Mouse (Mus musculus) ovary, postnatal 10 days (tissue): Measurements from ENCODE around the gene Gm5134.

Source experiments
- DNase-seq: peaks from one replicate; pipeline ENCODE4 v3.0.0; 2022; ENCODE audit warnings: low spot score

Gm5134 gene

DNA sequence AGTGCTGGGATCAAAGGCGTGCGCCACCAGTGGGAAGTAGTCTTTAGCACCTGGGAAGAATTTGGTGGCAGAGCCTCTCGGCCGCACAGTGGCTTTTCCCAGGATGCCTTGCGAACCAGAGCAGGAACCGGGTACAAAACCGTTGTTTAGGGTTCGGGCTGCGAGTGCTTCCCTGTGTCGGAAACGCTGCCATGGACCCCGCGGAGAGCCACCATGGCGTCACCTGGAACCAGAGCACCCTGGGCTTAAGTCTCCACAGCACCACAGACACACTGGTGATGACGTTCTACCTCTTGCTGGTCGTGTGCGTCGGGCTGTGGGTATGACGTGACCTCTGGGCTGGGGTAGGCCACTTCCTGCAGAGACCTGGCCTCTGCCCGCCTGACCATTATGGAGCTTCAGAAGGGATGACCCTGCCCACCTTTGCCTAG, at the start of gene Gm5134:
Gene Gm5134 (plus strand): TSS at position 134 of the 431 bp plus-strand sequence.
- no peak for DNase-seq

DNA sequence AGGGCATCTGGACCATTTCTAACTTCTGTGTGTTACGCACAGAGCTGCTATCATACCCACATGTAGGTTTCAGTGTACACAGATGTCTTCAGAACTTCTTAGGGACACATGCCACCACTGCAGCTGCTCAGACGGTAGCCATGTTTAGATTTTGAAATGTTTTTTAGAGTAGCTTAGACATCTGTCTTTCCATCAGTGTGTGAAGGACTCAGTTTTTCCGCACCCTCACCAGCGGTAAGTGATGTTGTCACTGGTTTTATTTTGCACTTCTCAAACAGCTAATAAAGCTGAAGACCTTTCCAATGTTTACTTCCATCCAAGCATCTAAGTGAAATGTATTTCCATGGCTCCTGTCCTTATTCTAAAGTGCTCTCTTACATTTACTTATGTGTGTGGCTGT, 47.4 kb upstream of the Gm5134 start:
- DNase-seq, result no peak

DNA sequence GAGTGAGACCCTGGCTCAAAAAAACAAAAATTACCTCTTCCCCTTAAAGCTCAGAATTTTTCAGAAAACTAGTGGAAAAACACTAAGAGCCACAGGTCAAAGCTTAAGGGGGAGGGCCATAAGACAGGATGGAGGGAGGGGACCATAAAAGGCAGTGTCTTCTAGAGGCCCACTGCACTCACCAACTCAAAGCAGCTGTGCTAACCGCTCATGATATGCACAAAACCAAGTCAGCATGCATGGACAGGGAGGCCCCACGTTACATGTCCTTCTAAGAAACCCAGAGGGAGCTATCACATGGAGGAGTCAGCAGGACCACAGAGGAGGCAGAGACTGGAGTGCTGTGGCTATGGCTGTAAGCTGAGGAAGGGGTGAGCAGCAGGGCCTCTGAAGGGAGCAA, 43.6 kb upstream of the Gm5134 start:
- DNase-seq, result no peak

DNA sequence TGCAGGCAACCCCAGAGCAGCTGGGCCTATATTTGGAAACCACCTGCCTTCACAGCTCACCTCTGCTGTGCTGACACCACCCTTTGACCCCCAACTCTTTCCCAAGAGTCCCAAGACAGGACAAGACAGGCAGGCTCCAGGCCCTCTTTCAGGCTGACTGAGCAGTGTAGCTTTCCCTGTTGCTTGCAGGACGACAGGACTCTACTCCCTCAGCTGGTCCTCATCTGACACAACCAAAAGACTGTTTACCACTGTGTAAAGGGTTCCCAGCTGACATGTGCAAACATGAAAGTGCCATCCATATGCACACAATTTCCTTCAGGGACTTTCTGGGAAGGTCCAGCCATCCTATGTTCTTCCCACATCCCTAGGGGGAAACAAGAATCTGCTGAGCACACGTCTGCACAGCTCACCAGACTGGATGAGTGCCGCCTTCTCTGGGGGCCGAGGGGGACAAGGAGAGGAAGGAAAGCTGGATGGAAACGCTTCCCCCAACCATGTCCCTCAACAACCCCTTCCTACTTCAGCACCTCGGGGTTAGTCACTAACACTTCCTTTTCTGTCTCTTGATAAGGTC, 41.2 kb upstream of the Gm5134 start:
- no peak for DNase-seq

DNA sequence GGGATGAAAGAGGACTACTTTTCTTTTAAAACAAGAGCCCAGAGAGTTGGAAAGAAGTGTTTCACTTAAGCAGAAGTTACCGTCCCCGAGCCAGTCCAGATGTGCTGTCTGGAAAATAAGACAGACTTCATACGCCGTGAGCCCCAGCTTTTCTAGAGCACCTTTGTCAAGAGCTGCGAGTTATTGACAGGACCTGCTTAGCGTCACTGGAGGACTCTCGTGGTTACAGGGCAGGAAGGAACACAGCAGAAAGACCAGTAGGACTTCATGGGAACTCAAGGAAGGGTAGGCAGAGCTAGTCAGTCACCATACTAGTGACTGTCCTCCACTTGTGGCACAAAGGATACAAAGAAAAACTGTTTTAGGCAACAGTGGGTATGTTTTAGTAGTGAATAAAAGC, 38.8 kb upstream of the Gm5134 start:
- no peak for DNase-seq

DNA sequence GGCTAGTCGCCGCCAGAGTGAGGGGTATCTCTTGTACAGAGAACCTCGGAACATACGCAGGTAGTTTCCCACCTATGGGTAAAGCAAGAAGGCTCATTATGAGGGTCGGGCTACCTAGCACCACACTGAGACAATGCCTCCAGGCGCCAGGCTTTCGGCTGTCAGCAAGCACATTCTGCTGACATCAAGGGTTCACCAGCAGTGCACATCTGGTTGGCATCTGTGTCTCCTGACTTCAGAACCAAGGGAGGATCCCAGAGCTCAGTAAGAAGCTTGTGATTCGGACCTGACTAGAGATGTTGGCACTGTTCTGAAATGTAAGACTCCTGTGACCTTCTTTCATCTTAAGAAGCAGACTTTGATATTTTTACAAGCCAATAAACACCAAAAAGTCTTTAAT, 37.5 kb upstream of the Gm5134 start:
- DNase-seq, result no peak

DNA sequence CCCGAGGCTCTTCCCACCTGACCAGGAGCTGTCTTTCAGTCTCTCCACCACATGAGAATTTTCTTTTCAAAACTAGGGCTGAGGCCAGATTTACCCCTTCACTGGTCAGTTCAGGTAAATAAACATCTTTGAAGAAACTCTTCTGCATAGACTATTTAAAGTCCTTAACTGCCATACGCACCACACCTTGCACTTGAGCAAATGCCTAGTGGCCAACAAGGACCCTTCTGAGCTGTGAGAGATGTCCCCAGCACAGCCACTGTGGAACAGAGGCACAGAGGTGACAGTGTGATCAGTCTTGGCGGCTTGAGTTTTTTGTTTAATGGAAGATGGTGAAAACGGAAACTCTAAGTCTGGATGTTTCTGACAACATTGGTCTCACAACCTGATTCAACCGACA, 35.3 kb upstream of the Gm5134 start:
- no peak for DNase-seq

DNA sequence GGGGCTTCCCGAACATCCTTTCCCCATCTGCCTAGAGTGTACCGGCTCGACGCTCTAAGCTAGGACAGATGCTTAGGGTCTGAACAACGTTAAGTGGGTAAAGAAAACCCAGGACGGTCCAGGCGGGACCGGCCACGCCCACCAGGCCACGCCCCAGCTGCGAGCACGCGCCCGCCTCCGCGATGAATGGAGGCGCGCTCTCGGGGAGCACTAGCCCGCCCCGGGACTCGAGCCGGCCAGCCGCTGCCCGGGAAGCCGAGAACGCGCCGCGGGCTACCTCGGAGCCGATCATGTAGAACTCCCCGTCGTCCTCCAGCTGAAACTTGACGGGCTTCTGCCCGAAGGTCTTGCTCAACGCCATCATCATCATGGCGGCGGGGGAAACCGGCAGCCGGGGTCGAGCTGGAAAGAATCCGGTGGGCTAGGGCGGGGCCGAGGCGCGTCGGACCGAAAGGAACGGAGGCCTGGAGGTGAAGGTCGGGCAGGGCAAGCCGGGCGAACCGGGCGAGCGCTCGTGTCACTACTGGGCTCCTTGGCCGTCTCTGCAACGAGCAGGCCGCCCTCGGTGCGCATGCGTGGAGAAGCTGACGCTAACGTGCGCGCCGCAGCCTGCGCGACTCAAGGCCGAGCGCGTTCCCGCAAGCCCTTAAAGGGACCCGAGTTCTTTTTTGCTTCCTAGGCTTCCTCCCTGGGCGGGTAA, 33.1 kb upstream of the Gm5134 start, which contains the start of gene Smarcb1:
Gene Smarcb1 (minus strand): TSS at position 592 of the 700 bp plus-strand sequence.
- peak; percentile 91 for DNase-seq

DNA sequence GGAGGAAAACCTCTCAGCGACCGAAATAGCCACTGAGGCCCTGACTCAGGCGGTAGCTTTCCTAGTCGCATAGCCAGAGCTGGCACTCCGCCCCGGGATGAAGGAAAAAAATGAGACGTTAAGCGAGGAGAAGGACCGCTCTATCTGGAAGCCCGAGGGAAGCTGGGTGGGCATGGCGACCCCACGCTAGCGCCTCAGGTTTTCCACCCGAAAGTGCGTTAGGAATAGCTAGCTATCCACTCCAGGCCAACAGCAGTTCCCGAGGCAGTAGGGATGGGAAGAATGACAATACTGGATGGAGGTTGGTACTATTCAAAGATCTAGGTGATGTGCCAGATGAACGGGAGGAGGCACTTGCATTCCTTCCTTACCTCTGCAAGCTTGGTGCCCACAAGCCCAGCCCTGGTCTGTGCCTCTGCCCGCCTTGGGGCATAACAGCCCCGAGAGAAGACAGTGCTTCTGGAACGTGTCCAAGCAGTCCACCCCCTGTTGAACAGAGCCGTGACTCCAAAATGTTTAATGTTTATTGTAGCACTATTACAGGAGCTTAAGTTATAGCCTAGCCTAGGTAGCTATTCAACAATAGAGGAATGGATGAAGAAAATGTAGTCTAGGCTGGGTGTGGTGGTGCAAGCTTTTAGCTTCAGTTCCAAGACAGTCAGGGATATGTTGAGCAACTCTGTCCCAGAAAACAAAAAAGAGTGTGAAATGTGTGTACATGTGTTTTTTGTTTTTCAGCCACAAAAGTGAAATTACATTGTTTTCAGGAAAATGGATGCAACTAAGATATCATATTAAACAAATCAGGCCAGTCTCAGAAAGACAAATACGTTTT, 32.4 kb upstream of the Gm5134 start:
- no peak for DNase-seq

DNA sequence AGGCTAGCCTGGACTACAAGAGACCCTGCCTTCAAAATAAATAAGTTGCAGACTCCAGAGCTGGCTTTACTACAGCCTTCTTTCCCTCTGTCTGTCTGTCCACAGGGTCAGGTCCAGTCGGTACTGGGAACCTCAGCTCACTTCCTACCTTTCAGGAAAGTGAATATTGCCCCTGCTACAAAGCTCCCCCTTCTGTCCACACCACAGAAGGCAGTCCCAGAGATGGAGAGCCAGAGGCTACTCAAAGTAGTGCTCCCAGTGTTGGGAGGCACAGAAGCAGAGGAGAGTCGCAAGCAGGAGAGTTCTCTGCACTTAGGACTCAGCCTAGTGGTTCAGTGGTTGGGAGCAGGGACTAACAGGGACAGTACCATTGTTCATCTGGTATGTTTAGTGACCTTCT, 30.0 kb upstream of the Gm5134 start:
- DNase-seq, result no peak

DNA sequence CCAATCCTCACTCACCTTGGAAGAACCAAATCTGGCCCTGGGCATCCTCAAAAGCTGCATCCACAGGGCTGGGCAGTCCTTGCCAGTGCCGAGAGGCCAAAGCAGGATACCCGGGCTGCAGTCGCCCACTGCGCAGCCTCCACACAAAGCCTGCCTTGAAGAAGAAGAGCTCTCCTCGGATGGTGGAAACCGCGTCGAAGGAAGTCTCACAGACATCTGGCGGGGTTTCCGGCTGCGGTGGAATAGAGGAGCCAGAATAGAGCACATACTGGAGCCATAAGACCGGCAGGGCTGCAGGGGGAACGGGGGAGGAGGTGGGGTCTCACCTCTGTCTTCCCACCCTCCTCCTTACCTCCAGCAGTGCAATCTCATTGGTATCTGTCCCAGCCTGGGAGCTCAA, 27.9 kb upstream of the Gm5134 start:
- no peak for DNase-seq

DNA sequence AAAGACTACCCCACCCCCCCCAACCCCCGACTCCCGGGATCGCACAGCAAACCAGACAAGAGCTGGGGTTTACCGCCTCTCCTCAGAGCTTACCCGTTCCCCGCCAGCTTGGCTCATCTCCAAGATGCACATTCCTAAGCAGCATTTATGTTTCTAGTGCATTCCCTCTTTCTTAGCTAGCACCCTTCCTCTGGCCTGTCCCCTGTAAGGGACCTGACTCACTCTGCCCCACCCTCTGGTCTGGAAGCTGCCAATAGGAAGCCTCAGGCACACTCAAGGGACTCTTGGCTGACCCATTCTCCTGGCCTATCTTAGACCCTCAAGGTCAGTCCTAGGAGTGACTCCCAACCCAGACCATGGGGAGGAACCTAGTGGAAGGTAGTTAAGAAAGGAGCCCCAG, 24.0 kb upstream of the Gm5134 start:
- DNase-seq, result no peak

DNA sequence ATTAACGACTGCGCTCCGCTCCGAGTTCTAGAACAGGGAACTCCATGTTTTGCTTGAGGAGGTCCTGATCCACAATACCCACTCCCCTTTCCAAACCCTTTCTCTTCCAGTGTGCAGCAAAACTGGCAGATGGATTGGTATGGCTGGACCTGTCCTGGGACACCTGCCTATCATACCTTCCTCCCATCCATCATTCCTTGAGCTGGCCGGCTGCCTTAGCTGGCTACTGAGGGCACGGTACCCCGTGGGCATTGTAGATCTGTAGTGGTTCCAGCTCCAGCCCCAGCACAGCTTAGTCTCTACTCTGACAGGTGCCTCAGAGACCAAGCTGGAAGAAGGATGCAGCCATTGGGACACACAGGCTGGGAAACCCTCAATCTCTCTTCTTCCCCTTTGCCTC, 23.0 kb upstream of the Gm5134 start:
- DNase-seq, result no peak

DNA sequence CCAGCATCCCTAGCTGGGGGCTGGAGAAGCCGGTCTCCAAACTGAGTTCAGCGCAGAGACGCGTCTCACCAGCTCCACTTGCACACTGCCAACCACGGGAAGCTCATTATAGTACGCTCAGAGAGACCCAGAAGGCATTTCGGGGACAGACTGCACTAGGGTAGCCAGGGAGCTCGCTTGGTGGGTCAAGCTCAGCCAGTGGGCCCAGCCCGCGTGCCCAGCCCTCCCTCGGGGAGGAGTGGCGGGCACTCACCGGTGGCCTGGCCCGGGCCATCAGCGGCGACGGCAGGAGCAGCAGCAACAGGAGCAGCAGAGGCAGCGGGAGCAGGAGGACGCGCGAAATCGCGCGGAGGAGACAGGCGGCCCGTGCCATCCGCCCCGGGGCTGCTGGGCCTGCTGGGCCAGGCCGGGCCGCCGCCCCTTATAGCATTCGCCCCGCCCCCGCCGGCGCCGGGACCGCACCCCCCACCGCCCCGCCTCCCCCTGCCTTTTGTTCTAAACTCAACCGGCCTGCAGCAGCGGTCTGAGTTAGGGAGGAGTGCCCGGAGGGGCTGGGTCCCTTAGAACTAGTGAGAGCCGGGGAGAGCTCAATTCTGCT, 22.1 kb upstream of the Gm5134 start:
- DNase-seq, result peak; percentile 60

DNA sequence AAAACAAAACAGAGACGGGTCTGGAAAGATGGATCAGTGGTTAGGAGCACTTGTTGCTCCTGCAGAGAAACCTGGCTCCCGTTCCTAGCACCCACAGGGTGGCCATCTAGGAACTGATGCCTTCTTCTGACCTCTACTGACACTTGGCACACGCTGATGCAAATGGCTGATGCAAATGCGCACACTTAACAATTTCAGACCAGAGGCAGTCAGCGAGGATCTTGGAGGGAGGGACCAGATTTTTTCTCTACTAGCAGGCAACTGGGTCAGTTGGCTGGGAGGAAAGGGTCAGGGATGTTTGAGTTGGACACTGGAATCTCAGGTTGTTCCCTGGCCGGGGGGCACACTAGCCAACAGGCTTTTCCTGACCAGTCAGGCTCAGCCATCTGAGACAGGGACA, 21.4 kb upstream of the Gm5134 start, which contains the start of gene Chchd10:
Gene Chchd10 (plus strand): TSS at position 240 of the 400 bp plus-strand sequence.
- DNase-seq, result no peak

DNA sequence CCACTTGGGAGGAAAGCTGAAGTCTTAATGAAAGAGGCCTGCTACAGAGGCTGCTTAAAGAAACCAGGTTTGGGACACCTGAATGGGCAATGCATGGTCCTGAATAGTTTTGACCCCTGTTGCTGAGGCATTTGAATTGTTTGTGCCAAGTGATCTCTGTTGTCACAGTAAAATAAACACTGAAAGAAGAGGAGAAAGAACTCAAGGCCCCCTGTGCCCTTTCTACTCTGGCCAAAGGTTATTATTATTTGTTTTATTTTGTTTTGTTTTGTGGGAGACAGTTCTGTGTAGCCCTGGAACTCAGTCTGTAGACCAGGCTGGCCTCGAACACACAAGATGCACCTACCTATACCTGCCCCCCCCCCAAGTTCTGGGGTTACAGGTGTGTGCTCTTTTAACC, 19.3 kb upstream of the Gm5134 start:
- DNase-seq, result no peak

DNA sequence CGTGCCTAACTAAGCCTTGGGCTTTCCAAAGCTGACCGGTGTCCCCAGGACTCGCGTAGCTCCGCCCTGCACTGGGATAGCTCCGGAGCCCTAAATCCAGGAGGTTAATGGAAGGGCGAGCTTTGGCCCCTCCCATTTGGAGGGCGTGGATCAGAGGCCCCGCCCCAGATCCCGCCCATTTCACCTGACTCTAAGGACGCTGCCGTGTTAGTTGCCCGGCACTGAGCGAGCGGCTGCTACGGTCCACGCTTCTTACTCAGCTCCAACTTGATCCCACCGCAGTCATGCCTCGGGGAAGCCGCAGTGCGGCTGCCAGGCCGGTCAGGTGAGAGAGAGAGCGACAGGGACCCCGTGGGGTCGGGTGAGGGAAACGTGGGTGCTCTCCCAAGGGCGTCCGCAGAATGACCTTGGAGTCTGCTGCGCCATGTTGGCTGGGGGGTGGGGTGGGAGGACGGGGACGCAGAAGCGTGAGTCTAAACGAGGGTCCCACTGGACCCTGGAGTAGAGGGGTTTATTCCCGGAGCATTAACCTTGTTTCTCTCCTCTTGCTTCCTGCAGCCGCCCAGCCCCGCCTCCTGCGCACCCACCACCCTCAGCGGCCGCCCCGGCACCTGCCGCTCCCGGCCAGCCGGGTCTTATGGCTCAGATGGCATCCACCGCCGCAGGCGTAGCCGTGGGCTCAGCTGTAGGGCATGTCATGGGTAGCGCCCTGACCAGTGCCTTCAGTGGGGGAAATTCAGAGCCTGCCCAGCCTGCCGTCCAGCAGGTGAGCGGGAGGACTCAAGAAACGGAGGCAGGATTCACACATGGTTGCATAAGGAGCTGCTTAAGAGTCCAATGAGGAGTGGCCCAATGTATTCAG, 18.4 kb upstream of the Gm5134 start, which contains the start of gene Mmp11:
Gene Mmp11 (minus strand): TSS at position 817 of the 862 bp plus-strand sequence.
- no peak for DNase-seq

DNA sequence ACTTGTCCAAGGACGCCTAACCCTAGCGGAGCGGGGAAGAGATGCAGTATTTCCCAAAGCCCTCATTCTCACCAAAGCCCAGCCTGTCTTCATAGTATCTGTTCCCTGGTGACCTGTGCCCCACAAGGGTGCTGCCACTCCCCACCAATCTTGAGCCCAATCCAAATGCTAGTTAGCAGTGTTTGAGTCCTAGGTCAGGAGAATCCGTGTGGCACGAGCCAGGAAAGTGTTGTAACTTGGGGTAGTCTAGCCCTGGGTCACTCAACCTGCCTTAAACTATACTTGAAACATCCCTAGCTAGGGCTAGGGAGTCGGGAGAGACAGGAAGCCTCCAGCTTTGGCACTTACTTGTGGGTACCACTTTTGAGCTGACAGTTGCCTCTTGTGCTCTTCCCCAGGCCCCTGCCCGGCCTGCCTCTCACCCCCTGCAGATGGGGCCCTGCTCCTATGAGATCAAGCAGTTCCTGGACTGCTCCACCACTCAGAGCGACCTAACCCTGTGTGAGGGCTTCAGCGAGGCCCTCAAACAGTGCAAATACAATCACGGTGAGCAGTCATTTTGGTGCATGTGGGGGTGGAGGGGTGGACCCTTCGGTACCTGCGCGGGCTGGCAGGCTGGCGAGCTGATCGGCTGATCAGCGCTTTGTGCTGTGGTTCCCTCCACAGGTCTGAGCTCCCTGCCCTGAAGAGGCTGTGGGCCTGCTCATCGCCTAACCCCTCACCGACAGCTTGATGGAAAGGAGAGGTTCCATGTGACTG, 17.2 kb upstream of the Gm5134 start:
- no peak for DNase-seq

DNA sequence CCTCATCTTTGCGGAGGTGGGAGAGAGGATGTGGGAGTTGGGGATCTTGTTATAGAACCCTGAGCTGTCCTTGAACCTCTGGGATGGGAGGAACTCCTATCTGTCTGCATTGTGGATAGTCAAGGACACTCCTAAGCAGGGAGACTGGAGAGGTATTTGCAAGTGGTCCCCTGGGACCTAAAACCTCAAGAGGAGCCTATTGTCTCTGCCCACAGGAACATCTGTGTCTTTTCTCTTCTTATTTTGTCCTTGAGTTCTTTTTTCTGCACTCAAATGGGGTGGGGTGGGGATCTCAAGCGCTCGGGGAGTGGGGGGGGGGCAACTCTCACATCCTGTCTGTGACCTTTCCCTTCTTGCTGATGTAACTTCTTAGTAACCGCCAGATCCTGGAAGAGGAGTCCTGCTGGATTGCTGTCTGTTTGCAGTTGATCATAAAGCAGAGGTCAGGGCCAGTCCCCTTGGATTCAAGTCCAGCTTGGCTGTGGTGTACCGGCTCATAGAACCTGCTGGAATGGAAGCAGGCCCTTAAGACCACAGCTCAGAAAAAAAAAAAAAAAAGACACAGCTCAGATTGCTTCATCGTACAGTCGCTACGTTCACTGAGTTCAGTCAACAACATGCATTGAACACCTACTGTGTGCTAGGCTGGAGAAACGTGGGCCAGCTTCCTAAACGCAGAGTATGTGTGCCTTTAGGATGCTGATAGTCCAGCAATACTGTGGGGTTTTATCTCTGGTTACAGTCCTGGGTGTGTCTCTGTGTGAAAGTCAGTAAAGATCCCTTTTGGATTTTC, 16.3 kb upstream of the Gm5134 start:
- no peak for DNase-seq
